Mouse (Mus musculus) lung, embryonic 14.5 days (tissue): ENCODE data around the gene Prdx6. TPM values are rescaled to one million over a fixed set of nuclear protein-coding genes. Genes with fewer than 3 reads are reported as not detected.

ENCODE experiments used
- ATAC-seq: fragments of 200-750 bp; cut with Nextera tagmentation; 2 replicates; pipeline ENCODE4 v1.8.0; 2017; ENCODE audit warnings: mild to moderate bottlenecking, moderate TSS enrichment, moderate library complexity; ENCODE audit not compliant: insufficient read depth
- DNase-seq: peaks from one replicate; pipeline ENCODE4 v3.0.0-alpha.2; 2015
- H3K27ac ChIP-seq: fragments of 300-500 bp; sonication (generic); 2 replicates; pipeline ENCODE4 v1.5.1; 2014; ENCODE audit warnings: low read depth, mild to moderate bottlenecking, moderate library complexity
- H3K27me3 ChIP-seq: fragments of 300-500 bp; sonication (generic); 2 replicates; pipeline ENCODE4 v1.6.1; 2014; ENCODE audit warnings: low read length, control low read depth; ENCODE audit not compliant: insufficient read depth
- H3K36me3 ChIP-seq: fragments of 300-500 bp; sonication (generic); 2 replicates; pipeline ENCODE4 v1.6.1; 2014; ENCODE audit warnings: control low read depth; ENCODE audit not compliant: insufficient read depth
- H3K4me1 ChIP-seq: fragments of 300-500 bp; sonication (generic); 2 replicates; pipeline ENCODE4 v1.6.1; 2014; ENCODE audit warnings: antibody characterized with exemption, control low read depth; ENCODE audit not compliant: insufficient read depth
- H3K4me2 ChIP-seq: fragments of 300-500 bp; sonication (generic); 2 replicates; pipeline ENCODE4 v1.6.1; 2014; ENCODE audit warnings: mild to moderate bottlenecking
- H3K4me3 ChIP-seq: fragments of 300-500 bp; sonication (generic); 2 replicates; pipeline ENCODE4 v1.5.1; 2014; ENCODE audit warnings: low read depth, low read length
- H3K9ac ChIP-seq: fragments of 300-500 bp; sonication (generic); 2 replicates; pipeline ENCODE4 v1.6.1; 2014
- H3K9me3 ChIP-seq: fragments of 300-500 bp; sonication (generic); 2 replicates; pipeline ENCODE4 v1.6.1; 2016; ENCODE audit warnings: low read depth, low read length, control low read depth
- CTCF ChIP-seq: IDR thresholded peaks from 2 replicates; pipeline ENCODE4 v1.5.1; 2016; ENCODE audit warnings: antibody characterized with exemption, low read depth
- WGBS: fragments of 180-500 bp; shearing (Covaris S2); extraction: QIAGEN DNeasy Blood & Tissue Kit; methylation state at CpG from one replicate; pipeline ENCODE4 v1.1.7; 2014; 5-methylcytosine and 5-hydroxymethylcytosine counted together
- polyA plus RNA-seq: library from polyadenylated mRNA; unstranded; fragments of >200 nt; fragmentation: Nextera tagmentation; extraction: Ambion mirVana; gene quantifications from 2 replicates; pipeline ENCODE4 v1.2.1, GENCODE M21; 2014

Prdx6 gene
- polyA plus RNA-seq, 1 experiment from 2014 or later: 627 TPM

DNA sequence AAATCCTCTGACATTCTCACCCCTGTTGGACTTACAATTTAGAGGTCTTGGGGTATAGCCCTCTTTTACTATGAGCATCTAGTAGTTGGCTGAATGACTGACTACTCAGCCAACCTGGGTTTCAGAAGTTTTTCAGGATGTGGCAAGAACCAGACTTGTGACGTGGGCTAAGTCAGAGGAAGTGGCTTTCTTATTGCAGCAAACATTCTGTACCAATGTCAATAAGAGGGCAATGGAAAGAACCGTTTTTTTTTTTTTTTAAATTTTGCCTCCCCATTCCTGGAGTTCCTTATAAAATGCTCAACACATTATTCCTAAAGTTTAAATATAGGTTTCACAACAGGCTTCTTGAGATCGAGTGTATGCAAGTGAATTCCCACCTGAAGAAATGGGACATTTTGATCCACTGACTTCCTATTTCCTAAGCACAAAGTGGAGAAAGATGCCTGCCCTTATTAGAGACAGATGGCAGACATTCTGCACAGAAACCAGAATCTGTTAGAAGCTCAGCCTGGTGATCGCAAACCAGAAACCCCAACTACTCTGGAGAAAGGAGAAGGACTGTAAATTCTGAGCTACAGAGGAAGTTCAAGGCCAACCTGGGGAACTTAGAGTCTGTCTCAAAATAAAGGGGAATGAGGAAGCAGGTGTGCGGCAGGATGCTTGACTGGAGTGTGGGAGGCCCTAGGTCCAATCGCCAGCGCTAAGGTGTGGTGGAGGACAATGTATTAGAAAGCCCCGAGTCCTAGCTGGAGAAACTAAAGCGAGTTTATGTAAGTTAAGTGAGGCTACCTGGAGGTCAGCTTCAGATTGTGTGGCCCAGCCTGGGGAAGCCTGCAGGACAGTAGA, 622 bp upstream of the Prdx6 start:
- DNase-seq (no peak), ATAC-seq (no peak)
- peak overlapping the region; percentile 88 for H3K4me3 ChIP-seq
- peak overlapping the region; percentile 83 for H3K4me2 ChIP-seq
- no peak overlapping the region for H3K27ac ChIP-seq
- H3K9ac ChIP-seq: no peak overlapping the region
- H3K27me3 ChIP-seq: no peaks in the 10 kb centered on the region
- no peaks in the 10 kb centered on the region for H3K9me3 ChIP-seq
- peaks cover 3% of the 10 kb centered on the region for H3K36me3 ChIP-seq
- no peak for TF ChIP-seq CTCF
- WGBS: 59% methylated on average over 9 of the region's 9 CpGs
- peaks cover 8% of the 10 kb centered on the region; the same call in 1 of the 2 replicates for H3K4me1 ChIP-seq

- TF ChIP-seq CTCF: no peak
- Histone ChIP-seq H3K27ac (peak overlapping the region; percentile 86), H3K4me1 (peaks cover 8% of the 10 kb centered on the region; the same call in 1 of the 2 replicates), H3K4me3 (peak overlapping the region; percentile 88), H3K9me3 (no peaks in the 10 kb centered on the region), H3K4me2 (peak overlapping the region; percentile 83), H3K9ac (peak overlapping the region; percentile 97), H3K36me3 (peaks cover 19% of the 10 kb centered on the region), H3K27me3 (no peaks in the 10 kb centered on the region)
- DNase-seq (peak; percentile 83), ATAC-seq (peak; percentile 50)
- under 1% methylated on average over 15 of the region's 15 CpGs for WGBS
Measured at GRCm38 (mm10) chr1:161250031-161250603, 902 bp downstream of the Prdx6 start.

DNA sequence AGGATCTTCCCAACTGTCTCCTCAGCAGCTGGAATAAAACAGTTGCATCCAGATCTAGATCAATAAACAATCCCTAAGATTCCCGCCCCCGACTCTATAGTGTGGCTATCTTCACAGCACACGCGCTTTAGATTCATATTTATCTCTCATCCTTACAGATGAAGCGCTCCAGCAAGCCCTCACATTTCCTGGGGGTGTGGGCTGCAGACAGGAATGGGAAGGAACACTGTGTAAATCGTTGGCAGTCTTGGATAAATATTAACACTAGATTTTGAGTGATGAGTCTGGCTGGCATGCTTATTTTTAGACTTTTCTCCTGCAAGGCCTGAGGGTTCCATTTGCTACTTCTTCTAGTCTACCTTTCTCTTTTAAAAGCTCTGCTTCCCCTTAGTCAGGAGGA, 1.6 kb downstream of the Prdx6 start:
- Histone ChIP-seq H3K4me2 (peak overlapping the region; percentile 83), H3K9ac (peak overlapping the region; percentile 97), H3K4me1 (peaks cover 8% of the 10 kb centered on the region; the same call in 1 of the 2 replicates), H3K9me3 (no peaks in the 10 kb centered on the region), H3K27ac (peak overlapping the region; percentile 86), H3K36me3 (peaks cover 25% of the 10 kb centered on the region), H3K4me3 (peak overlapping the region; percentile 88), H3K27me3 (no peaks in the 10 kb centered on the region)
- TF ChIP-seq CTCF: no peak
- peak; percentile 70 for DNase-seq
- WGBS: 5% methylated on average over 6 of the region's 6 CpGs
- ATAC-seq: peak; percentile 26

DNA sequence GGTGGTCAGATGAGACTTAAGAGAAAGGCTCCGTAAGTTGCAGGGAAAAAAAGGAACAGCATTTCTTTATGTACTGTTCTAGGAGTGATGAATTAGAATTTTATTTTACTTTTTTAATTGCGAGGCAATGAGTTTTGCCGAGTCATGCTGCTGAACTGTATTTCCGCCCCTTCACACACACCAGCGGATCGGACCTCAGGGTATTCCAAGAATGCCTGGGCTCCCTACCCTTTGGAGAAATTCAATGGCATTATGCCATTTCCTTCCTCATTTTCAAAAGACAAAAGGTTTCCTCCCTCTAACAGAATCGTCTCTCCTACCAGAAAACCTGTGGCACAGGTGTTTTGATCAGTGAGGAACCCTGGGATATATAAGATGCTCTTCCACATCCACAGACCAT, 2.3 kb downstream of the Prdx6 start:
- peak; percentile 65 for DNase-seq
- H3K4me1 ChIP-seq: peaks cover 8% of the 10 kb centered on the region; the same call in 1 of the 2 replicates
- WGBS: 34% methylated on average over 7 of the region's 7 CpGs
- H3K36me3 ChIP-seq: peaks cover 33% of the 10 kb centered on the region
- peak overlapping the region; percentile 88 for H3K4me3 ChIP-seq
- ATAC-seq: no peak
- no peaks in the 10 kb centered on the region for H3K9me3 ChIP-seq
- no peak overlapping the region for H3K27ac ChIP-seq
- H3K27me3 ChIP-seq: no peaks in the 10 kb centered on the region
- peak overlapping the region; percentile 83 for H3K4me2 ChIP-seq
- no peak for TF ChIP-seq CTCF
- H3K9ac ChIP-seq: peak overlapping the region; percentile 2

DNA sequence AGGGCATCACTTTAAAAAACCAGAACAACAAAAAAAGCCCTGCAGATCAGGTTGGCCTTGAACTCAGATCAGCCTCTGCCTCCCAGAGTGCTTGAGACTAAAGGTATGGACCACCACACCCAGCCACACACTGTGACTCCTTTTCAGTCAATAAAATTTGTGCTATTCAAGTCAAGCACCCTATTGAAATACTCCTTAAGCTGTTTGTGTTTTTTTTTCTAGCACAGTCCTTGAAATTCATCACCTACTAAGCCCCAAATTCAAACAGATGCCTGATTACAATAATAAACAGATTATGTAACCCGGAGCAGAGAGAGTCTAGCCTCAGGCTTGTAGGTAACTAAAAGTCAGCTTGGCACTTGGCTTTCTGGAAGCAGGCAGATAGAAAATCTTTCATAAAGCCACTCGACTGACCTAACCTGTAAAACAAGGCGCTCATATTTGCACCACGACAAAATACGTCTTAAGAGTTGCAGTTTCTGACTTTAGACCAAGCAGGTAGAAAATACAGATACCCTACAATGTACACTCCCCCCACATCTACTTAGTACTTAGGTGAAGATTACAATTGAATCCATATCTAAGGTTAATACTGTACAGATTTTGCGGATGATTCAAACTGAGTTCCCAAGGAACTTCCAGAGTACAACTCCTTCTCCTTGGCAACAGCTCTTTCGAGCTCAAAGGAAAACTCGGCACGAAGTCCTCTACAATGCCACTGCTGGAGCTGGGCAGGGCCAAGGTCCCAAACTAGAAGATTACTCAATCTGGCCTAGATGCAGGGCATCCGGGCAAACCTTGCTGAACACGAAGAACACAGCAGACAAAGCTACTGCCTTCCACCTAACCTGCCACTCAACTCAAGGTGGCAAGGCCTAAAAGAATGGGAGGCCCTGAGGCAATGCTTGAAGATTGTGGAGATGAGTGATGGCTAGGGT, 3.1 kb downstream of the Prdx6 start:
- ATAC-seq (no peak), DNase-seq (no peak)
- Histone ChIP-seq H3K9me3 (no peaks in the 10 kb centered on the region), H3K36me3 (peaks cover 39% of the 10 kb centered on the region), H3K27ac (no peak overlapping the region), H3K4me1 (peaks cover 8% of the 10 kb centered on the region; the same call in 1 of the 2 replicates), H3K4me3 (peak overlapping the region; percentile 88; the same call in 1 of the 2 replicates), H3K27me3 (no peaks in the 10 kb centered on the region), H3K9ac (no peak overlapping the region), H3K4me2 (peak overlapping the region; percentile 83)
- no peak for TF ChIP-seq CTCF
- 58% methylated on average over 11 of the region's 11 CpGs for WGBS

GRCm38 (mm10) chr1:161247176-161247575, 3.8 kb downstream of the Prdx6 start:
- H3K9ac ChIP-seq: no peak overlapping the region
- peaks cover 8% of the 10 kb centered on the region; the same call in 1 of the 2 replicates for H3K4me1 ChIP-seq
- ATAC-seq (no peak), DNase-seq (no peak)
- no peak overlapping the region for H3K4me2 ChIP-seq
- TF ChIP-seq CTCF: no peak
- 77% methylated on average over 3 of the region's 3 CpGs for whole genome bisulfite sequencing
- H3K27me3 ChIP-seq: no peaks in the 10 kb centered on the region
- no peak overlapping the region for H3K27ac ChIP-seq
- H3K4me3 ChIP-seq: no peak overlapping the region
- peaks cover 45% of the 10 kb centered on the region for H3K36me3 ChIP-seq
- H3K9me3 ChIP-seq: no peaks in the 10 kb centered on the region
